Mouse (Mus musculus) kidney, postnatal 0 days (tissue): Measurements from ENCODE around the gene Dbh. TPM values are rescaled to one million over a fixed set of nuclear protein-coding genes. Genes with fewer than 3 reads are reported as not detected.

Experiments used
- ATAC-seq: fragments of 200-750 bp; cut with Nextera tagmentation; replicated peaks from 2 replicates; pipeline ENCODE4 v1.8.0; 2017; ENCODE audit warnings: low read depth, moderate number of reproducible peaks, moderate TSS enrichment, moderate library complexity; ENCODE audit not compliant: low FRiP score
- DNase-seq: peaks from one replicate; pipeline ENCODE4 v3.0.0-alpha.2; 2016; ENCODE audit warnings: low spot score
- H3K27ac ChIP-seq: fragments of 300-500 bp; sonication (generic); 2 replicates; pipeline ENCODE4 v1.5.1; 2014; ENCODE audit warnings: mild to moderate bottlenecking
- H3K27me3 ChIP-seq: fragments of 300-500 bp; sonication (generic); 2 replicates; pipeline ENCODE4 v1.6.1; 2014; ENCODE audit warnings: low read length, mixed read lengths; ENCODE audit not compliant: insufficient read depth
- H3K36me3 ChIP-seq: fragments of 300-500 bp; sonication (generic); 2 replicates; pipeline ENCODE4 v1.6.1; 2014; ENCODE audit warnings: low read length, mixed read lengths; ENCODE audit not compliant: insufficient read depth
- H3K4me1 ChIP-seq: fragments of 300-500 bp; sonication (generic); replicated peaks from 2 replicates; pipeline ENCODE4 v1.6.1; 2014; ENCODE audit warnings: antibody characterized with exemption, low read length, mixed read lengths; ENCODE audit not compliant: insufficient read depth
- H3K4me2 ChIP-seq: fragments of 300-500 bp; sonication (generic); 2 replicates; pipeline ENCODE4 v1.6.1; 2014; ENCODE audit warnings: mild to moderate bottlenecking, low read length, moderate library complexity, mixed read lengths
- H3K4me3 ChIP-seq: fragments of 300-500 bp; sonication (generic); replicated peaks from 2 replicates; pipeline ENCODE4 v1.5.1; 2014; ENCODE audit warnings: low read depth, low read length
- H3K9ac ChIP-seq: fragments of 300-500 bp; sonication (generic); 2 replicates; pipeline ENCODE4 v1.6.1; 2014; ENCODE audit warnings: low read depth, low read length
- H3K9me3 ChIP-seq: fragments of 300-500 bp; sonication (generic); replicated peaks from 2 replicates; pipeline ENCODE4 v1.6.1; 2016; ENCODE audit warnings: low read length, inconsistent platforms, mixed read lengths
- CTCF ChIP-seq: IDR thresholded peaks from 2 replicates; pipeline ENCODE4 v1.5.1; 2016; ENCODE audit warnings: antibody characterized with exemption, low read depth, mild to moderate bottlenecking, moderate library complexity
- WGBS: fragments of 180-500 bp; shearing (Covaris S2); extraction: QIAGEN DNeasy Blood & Tissue Kit; methylation state at CpG from one replicate; pipeline ENCODE4 v1.1.7; 2014; 5-methylcytosine and 5-hydroxymethylcytosine counted together
- polyA plus RNA-seq: library from polyadenylated mRNA; unstranded; fragments of >200 nt; fragmentation: Nextera tagmentation; extraction: Ambion mirVana; gene quantifications from 2 replicates; pipeline ENCODE4 v1.2.1, GENCODE M21; 2015

Dbh gene
- polyA plus RNA-seq, 1 experiment from 2014 or later, result 0.38 TPM

- TF ChIP-seq CTCF, result no peak
- ATAC-seq (no peak), DNase-seq (no peak)
- H3K4me1 ChIP-seq, result no peaks in the 10 kb centered on the region
- H3K9me3 ChIP-seq, result no peaks in the 10 kb centered on the region
- H3K4me2 ChIP-seq, result no peak overlapping the region
- no peak overlapping the region for H3K9ac ChIP-seq
- no peak overlapping the region for H3K27ac ChIP-seq
- WGBS, result 80% methylated on average over 6 of the region's 6 CpGs
- H3K36me3 ChIP-seq, result no peaks in the 10 kb centered on the region
- H3K27me3 ChIP-seq, result no peaks in the 10 kb centered on the region
- H3K4me3 ChIP-seq, result no peak overlapping the region
These were observed 8.4 kb upstream of the Dbh start for GRCm38 (mm10) chr2:27156596-27156995.

- no peak for TF ChIP-seq CTCF
- Histone ChIP-seq H3K9me3 (no peaks in the 10 kb centered on the region), H3K27ac (no peak overlapping the region), H3K27me3 (no peaks in the 10 kb centered on the region), H3K9ac (no peak overlapping the region), H3K4me3 (no peak overlapping the region), H3K4me2 (no peak overlapping the region), H3K36me3 (no peaks in the 10 kb centered on the region), H3K4me1 (no peaks in the 10 kb centered on the region)
- no peak for ATAC-seq
- 85% methylated on average over 2 of the region's 2 CpGs for WGBS
- no peak for DNase-seq
These were observed 3.5 kb upstream of the Dbh start for GRCm38 (mm10) chr2:27161526-27161925.

GRCm38 (mm10) chr2:27162656-27163055 lies 2.4 kb upstream of the Dbh start:
- H3K4me2 ChIP-seq, result no peak overlapping the region
- H3K9me3 ChIP-seq, result no peaks in the 10 kb centered on the region
- H3K36me3 ChIP-seq, result no peaks in the 10 kb centered on the region
- H3K27ac ChIP-seq, result no peak overlapping the region
- ATAC-seq (no peak), DNase-seq (no peak)
- H3K4me3 ChIP-seq, result no peak overlapping the region
- H3K4me1 ChIP-seq, result no peaks in the 10 kb centered on the region
- 54% methylated on average over 11 of the region's 11 CpGs for WGBS
- no peak overlapping the region for H3K9ac ChIP-seq
- no peak for TF ChIP-seq CTCF
- no peaks in the 10 kb centered on the region for H3K27me3 ChIP-seq

- H3K4me2 ChIP-seq, result no peak overlapping the region
- no peak overlapping the region for H3K27ac ChIP-seq
- DNase-seq (no peak), ATAC-seq (no peak)
- no peaks in the 10 kb centered on the region for H3K27me3 ChIP-seq
- H3K4me3 ChIP-seq, result no peak overlapping the region
- WGBS, result 70% methylated on average over 5 of the region's 5 CpGs
- H3K9ac ChIP-seq, result no peak overlapping the region
- H3K9me3 ChIP-seq, result no peaks in the 10 kb centered on the region
- H3K4me1 ChIP-seq, result no peaks in the 10 kb centered on the region
- no peaks in the 10 kb centered on the region for H3K36me3 ChIP-seq
- TF ChIP-seq CTCF, result no peak
These were observed 1.2 kb upstream of the Dbh start for GRCm38 (mm10) chr2:27163851-27164250.

GRCm38 (mm10) chr2:27166074-27166473 lies 1.0 kb downstream of the Dbh start:
- ATAC-seq (no peak), DNase-seq (no peak)
- H3K4me1 ChIP-seq, result no peaks in the 10 kb centered on the region
- no peaks in the 10 kb centered on the region for H3K36me3 ChIP-seq
- H3K4me2 ChIP-seq, result no peak overlapping the region
- H3K27ac ChIP-seq, result no peak overlapping the region
- no peaks in the 10 kb centered on the region for H3K9me3 ChIP-seq
- no peaks in the 10 kb centered on the region for H3K27me3 ChIP-seq
- no peak overlapping the region for H3K4me3 ChIP-seq
- WGBS, result 85% methylated on average over 2 of the region's 2 CpGs
- H3K9ac ChIP-seq, result no peak overlapping the region
- no peak for TF ChIP-seq CTCF

GRCm38 (mm10) chr2:27166999-27167398 lies 2.0 kb downstream of the Dbh start:
- no peak overlapping the region for H3K4me3 ChIP-seq
- no peaks in the 10 kb centered on the region for H3K4me1 ChIP-seq
- H3K27me3 ChIP-seq, result no peaks in the 10 kb centered on the region
- H3K4me2 ChIP-seq, result no peak overlapping the region
- H3K9me3 ChIP-seq, result no peaks in the 10 kb centered on the region
- ATAC-seq (no peak), DNase-seq (no peak)
- WGBS, result 18% methylated on average over 2 of the region's 2 CpGs
- H3K36me3 ChIP-seq, result no peaks in the 10 kb centered on the region
- H3K9ac ChIP-seq, result no peak overlapping the region
- no peak overlapping the region for H3K27ac ChIP-seq
- TF ChIP-seq CTCF, result no peak

GRCm38 (mm10) chr2:27174242-27174641 lies 9.2 kb downstream of the Dbh start:
- ATAC-seq (no peak), DNase-seq (no peak)
- TF ChIP-seq CTCF, result no peak
- no peak overlapping the region for H3K4me3 ChIP-seq
- no peaks in the 10 kb centered on the region for H3K27me3 ChIP-seq
- no peak overlapping the region for H3K4me2 ChIP-seq
- no peaks in the 10 kb centered on the region for H3K36me3 ChIP-seq
- 79% methylated on average over 2 of the region's 2 CpGs for WGBS
- no peaks in the 10 kb centered on the region for H3K9me3 ChIP-seq
- H3K9ac ChIP-seq, result no peak overlapping the region
- H3K27ac ChIP-seq, result no peak overlapping the region
- H3K4me1 ChIP-seq, result no peaks in the 10 kb centered on the region
